Mouse (Mus musculus) c-Kit-positive CD71-negative TER-119-negative erythroid progenitor cells, embryonic 14.5 days (primary cell): ENCODE data around the gene Extl1.

Source experiments
- DNase-seq: peaks from one replicate; pipeline ENCODE4 v3.0.0-alpha.2; 2013; ENCODE audit warnings: low read depth

Gene Extl1

DNA sequence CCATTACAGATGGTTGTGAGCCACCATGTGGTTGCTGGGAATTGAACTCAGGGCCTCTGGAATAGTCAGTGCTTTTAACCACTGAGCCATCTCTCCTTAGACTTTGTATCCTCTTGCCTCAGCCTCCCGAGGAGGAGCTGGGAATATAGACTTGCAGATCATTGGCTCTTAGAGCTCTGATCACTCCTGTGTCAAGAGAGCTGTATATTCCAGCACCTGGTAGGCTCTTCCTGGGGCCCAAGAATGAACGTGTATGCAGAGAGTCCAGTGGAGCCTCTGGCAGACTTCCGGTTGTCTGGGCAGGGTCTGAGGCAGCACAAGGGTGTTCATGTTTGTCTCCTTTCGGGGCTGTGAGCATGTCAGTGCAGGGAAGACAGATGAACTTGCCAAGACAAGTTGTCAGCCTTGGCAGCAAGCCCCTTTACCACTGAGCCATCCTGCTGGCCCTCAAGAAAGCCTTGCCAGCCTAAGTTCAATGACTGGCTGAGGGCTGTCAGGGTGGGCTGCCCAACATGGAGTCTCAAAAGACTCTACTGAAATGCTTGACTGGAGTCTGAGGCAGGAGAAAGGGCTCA lies 69.5 kb downstream of the Extl1 start:
- DNase-seq: no peak

DNA sequence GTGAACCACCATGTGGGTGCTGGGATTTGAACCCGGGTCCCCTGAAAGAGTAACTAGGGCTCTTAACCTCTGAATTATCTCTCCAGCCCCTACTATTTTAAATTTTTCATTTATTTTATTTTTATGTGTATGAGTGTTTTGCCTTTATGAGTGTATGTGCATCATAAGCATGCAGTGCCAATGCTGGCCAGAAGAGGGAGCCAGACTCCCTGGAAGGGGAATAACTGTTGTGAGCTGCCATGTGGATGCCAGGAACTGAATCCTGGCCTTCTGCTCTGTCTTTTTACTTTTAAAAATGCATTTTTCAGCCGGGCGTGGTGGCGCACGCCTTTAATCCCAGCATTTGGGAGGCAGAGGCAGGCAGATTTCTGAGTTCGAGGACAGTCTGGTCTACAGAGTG lies 70.7 kb downstream of the Extl1 start:
- no peak for DNase-seq

DNA sequence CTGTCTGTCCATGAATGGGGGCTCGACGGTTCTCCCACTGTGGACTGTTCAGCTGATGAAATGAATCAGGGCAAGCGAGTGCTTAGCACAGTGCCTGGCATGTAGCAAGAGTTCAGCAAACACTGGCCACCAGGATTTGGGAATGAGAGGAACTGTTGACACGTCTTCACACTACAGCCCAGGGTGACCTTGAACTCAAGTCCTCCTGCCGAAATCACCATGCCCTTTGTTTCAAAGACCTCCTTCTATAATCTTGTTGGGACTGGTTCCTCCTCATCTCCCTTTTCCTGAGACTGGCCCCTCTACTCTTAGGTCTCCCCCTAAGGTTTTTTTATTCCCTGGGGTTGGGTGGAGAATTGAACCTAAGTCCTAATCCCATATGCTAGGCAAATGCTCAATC lies 71.3 kb downstream of the Extl1 start:
- DNase-seq: no peak

GRCm38 (mm10) chr4:134311784-134312183 lies 71.9 kb downstream of the Extl1 start:
- DNase-seq: no peak

- DNase-seq: no peak
Measured at GRCm38 (mm10) chr4:134310656-134311055, 73.0 kb downstream of the Extl1 start.

- no peak for DNase-seq
Measured at GRCm38 (mm10) chr4:134310106-134310505, 73.5 kb downstream of the Extl1 start.

GRCm38 (mm10) chr4:134307367-134308072 lies 76.1 kb downstream of the Extl1 start:
- no peak for DNase-seq

DNA sequence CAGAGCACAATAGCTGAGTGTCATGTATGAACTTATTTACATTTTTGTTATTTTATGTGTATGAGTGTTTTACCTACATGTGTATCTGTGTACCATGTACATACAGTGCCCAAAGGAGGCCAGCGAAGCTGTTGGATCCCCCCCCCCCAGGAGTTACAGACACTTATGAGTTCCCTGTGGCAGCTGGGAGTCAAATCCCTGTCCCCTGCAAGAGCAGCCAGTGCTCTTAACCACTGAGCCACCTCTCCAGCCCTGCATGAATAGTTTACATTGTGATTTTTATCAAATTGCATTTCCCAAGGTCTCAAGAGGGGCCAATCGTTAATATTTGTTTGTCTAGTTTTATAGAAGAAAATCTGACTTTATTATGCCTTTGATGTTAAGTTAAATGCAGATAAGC lies 76.7 kb downstream of the Extl1 start:
- DNase-seq: no peak
